Mouse (Mus musculus): Measurements from ENCODE around the gene Ap3d1. TPM values are rescaled to one million over a fixed set of nuclear protein-coding genes. Genes with fewer than 3 reads are reported as not detected.

Ap3d1 gene
- polyA plus RNA-seq, 1 experiment from 2014 or later: 57.1 TPM

DNA sequence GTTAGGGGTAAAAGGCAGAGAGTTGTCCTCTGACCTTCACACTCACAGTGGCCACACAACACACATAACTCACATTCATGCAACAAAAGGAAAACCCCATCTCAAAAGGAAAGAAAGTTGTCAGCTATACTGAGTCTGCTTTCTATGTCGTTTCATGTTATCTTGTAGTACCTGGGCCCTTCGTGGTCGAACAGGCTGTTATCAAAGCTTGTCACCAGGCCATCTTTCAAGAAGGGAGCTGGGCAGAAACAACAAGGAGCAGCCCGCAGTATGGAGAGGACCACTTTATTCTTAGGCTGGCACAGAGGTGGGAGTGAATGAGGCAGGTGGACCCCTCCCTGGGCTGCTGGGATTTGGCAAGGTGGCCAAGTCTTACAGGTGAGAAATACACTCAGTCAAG lies 57.1 kb downstream of the Ap3d1 start:
- 90% methylated on average over 4 of the region's 4 CpGs for WGBS
- peaks cover 4% of the 10 kb centered on the region; the same call in 1 of the 2 replicates for H3K4me1 ChIP-seq

DNA sequence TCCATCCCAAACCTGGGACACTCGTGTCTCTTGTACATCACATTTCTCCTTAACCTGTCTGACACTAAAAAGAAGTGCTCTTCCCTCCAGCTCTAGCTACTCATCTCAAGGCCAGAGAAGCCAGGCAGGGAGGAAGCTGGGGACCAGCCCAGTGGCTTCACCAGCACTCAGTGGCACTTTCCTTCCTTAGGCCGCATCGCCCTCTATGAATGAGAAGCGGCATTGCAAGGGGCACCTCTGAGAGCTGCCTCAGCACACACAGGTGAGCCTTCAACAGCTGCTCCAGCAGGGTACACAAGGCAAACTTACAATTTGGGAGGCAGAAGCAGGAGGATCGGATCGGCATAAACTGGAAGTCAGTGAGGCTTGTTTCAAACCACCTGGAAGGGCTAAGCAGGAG lies 57.9 kb downstream of the Ap3d1 start:
- 50% methylated on average over 6 of the region's 6 CpGs for WGBS
- peak; percentile 40 for DNase-seq (ENCODE audit: low spot score)
- H3K27me3 ChIP-seq (ENCODE audit: low read depth, poor library complexity, severe bottlenecking): no peaks in the 10 kb centered on the region
- H3K27ac ChIP-seq (replicated peaks): no peak overlapping the region
- H3K9me3 ChIP-seq (replicated peaks): no peaks in the 10 kb centered on the region
- no peak overlapping the region for H3K4me3 ChIP-seq
- H3K4me1 ChIP-seq: peaks cover 12% of the 10 kb centered on the region
- H3K36me3 ChIP-seq: peaks cover 59% of the 10 kb centered on the region

More for the DNA sequence above, 57.1 kb downstream of the Ap3d1 start:
- no peaks in the 10 kb centered on the region for H3K9me3 ChIP-seq (replicated peaks)
- peaks cover 67% of the 10 kb centered on the region for H3K36me3 ChIP-seq
- H3K27me3 ChIP-seq (ENCODE audit: low read depth, poor library complexity, severe bottlenecking): no peaks in the 10 kb centered on the region
- H3K27ac ChIP-seq (replicated peaks): 0 out of 2 replicates have a peak overlapping the region, but pooled peaks have one; percentile 1
- H3K4me3 ChIP-seq: no peak overlapping the region
- no peak for DNase-seq (ENCODE audit: low spot score)

DNA sequence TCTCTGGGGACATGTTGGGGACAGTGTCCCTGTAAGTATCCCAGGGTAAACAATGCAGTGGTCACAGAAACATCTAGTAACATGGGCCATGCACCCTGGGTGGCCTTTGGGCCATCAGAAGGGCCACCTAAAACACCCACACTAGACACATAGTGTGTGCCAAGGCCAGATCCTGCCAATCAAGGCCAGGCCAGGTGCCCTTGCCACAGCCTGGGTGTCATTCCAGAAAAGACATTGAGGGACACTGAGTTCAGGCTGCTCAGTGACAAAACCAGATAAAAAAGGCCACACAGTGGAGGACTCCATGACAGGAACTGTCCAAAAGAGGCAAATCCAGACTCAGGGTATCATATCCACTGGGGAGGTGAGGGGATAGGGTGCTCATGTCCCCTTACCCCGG lies 58.4 kb downstream of the Ap3d1 start:
- Histone ChIP-seq H3K27ac (replicated peaks) (no peak overlapping the region), H3K4me1 (peaks cover 17% of the 10 kb centered on the region), H3K36me3 (peaks cover 56% of the 10 kb centered on the region), H3K9me3 (replicated peaks) (no peaks in the 10 kb centered on the region), H3K4me3 (no peak overlapping the region), H3K27me3 (ENCODE audit: low read depth, poor library complexity, severe bottlenecking) (no peaks in the 10 kb centered on the region)
- no peak for DNase-seq (ENCODE audit: low spot score)
- 97% methylated on average over 1 of the region's 1 CpGs for WGBS

DNA sequence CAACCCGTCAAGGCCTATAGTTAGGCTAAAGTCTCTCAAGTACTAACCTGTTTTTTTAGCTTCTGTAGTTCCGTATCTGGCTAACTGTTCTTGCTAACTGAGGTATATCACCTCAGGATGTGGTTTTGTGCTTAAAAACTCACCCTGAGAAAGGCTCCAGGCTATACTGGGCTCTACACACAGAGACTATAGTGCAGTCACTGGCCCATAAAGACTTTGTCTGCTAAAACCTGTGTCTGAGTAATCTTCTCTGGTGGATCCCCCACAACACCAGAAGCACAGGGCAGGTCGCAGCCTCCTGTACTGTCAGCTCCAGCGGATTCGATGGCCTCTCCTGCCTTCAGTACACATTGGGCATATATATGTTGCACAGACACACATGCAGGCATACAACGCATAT lies 60.1 kb downstream of the Ap3d1 start:
- DNase-seq (ENCODE audit: low spot score): no peak

DNA sequence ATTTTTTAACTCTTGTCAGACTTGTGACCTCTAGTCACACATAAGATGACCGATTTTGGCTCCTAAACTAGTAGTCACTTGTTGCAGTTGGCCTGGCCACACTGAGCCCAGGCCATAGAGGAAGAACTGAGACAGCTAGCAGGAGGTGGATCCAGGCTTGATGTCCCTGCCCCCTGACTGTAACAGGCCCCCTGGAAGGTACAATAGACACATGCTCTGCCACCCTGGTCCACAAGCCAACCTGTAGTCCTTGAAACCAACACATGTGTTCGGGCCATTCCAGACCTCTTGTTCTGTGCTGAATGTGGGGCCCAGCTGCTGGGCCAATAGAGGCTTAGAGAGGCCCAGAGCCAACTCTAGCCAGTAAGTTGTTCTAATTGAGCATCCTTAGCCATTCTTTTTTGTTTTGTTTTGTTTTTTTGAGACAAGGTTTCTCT lies 61.8 kb downstream of the Ap3d1 start:
- no peaks in the 10 kb centered on the region for H3K27me3 ChIP-seq (ENCODE audit: low read depth, poor library complexity, severe bottlenecking)
- H3K9me3 ChIP-seq (replicated peaks): no peaks in the 10 kb centered on the region
- peaks cover 41% of the 10 kb centered on the region for H3K4me1 ChIP-seq
- no peak for DNase-seq (ENCODE audit: low spot score)
- WGBS: 79% methylated on average over 2 of the region's 2 CpGs
- peaks cover 23% of the 10 kb centered on the region for H3K36me3 ChIP-seq
- H3K27ac ChIP-seq (replicated peaks): no peak overlapping the region
- H3K4me3 ChIP-seq: no peak overlapping the region

More for the DNA sequence above, 60.1 kb downstream of the Ap3d1 start:
- Histone ChIP-seq H3K9me3 (replicated peaks) (no peaks in the 10 kb centered on the region), H3K4me1 (peaks cover 34% of the 10 kb centered on the region), H3K27ac (replicated peaks) (no peak overlapping the region), H3K4me3 (no peak overlapping the region), H3K27me3 (ENCODE audit: low read depth, poor library complexity, severe bottlenecking) (no peaks in the 10 kb centered on the region), H3K36me3 (peaks cover 41% of the 10 kb centered on the region)
- 92% methylated on average over 6 of the region's 6 CpGs for WGBS

DNA sequence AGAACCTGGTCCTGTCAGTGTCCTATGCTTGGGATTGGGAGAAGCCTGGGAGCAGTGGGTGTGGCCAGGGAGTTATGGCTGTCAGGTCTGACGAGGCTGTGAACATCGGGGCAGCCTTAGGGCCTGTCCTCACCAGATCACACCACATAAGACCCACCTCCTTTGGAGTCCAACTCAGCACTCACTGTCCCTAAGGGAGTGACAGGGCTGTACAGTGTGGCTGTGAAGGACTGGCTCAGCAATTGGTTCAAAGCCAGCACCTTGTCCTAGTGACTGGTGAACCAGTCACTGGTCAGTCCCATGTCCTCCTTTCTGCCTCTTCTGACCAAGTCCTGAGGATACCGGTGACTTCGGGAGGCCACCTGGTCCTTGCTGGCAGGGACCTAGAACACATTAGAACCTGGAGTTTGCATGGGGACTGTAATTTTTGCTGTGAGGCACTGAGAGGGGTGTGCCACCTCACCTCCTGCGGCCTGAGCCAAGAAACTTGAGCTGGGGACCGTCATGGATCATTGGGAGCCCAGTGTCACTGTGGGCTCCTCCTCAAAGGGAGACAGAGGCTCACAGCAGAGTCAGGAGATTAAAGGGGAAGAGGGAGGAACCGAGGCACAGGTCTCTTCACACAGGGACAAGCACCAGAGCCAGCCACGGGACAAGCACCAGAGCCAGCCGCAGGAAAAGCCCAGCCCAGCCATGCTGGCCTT lies 62.4 kb downstream of the Ap3d1 start:
- Histone ChIP-seq H3K36me3 (peaks cover 18% of the 10 kb centered on the region), H3K27me3 (ENCODE audit: low read depth, poor library complexity, severe bottlenecking) (no peaks in the 10 kb centered on the region), H3K4me1 (peaks cover 47% of the 10 kb centered on the region), H3K27ac (replicated peaks) (peak overlapping the region; percentile 97; the same call in 1 of the 2 replicates), H3K9me3 (replicated peaks) (no peaks in the 10 kb centered on the region), H3K4me3 (no peak overlapping the region)
- no peak for DNase-seq (ENCODE audit: low spot score)
- 65% methylated on average over 9 of the region's 9 CpGs for WGBS

DNA sequence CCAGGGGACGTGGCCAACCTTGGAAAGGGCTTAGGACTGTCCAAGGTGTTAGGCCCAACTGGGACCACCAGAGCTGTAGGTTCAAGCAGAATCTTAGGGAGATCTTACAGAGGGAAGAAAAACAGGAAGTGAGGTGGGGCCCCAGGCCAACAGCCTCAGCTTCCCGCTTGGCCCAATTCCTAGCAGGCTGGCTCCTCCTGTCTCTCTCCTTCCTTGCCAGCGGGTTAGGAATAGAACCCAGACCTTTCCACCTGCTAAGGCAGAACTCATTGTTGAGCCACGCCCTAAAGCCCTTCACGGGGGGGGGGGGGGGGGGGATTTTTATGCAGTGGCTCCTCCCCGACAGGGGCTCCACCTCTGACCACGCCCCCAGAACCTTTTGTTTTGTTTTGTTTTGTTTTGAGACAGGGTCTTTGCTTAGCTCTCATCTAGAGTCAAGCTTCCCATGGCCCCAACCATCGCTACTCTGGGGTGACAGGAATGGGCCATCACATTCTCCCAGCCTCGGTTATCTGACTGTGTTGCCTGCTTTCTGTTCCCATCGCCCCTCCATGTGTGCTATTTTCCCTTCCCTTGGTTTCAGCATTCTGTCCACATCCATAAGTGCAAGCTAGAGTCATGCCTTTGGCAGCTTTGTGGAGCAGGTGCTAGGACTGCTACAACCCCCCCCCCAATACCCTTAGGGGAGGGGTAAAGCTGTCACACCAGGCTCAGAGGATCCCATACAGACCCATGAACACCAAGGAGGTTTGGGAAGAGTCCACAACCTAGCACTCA lies 63.3 kb downstream of the Ap3d1 start:
- DNase-seq (ENCODE audit: low spot score): no peak
- H3K27me3 ChIP-seq (ENCODE audit: low read depth, poor library complexity, severe bottlenecking): no peaks in the 10 kb centered on the region
- H3K36me3 ChIP-seq: peaks cover 14% of the 10 kb centered on the region
- H3K4me3 ChIP-seq: 0 out of 2 replicates have a peak overlapping the region, but pooled peaks have one; percentile 86
- H3K4me1 ChIP-seq: peaks cover 56% of the 10 kb centered on the region
- WGBS: 62% methylated on average over 8 of the region's 10 CpGs
- H3K27ac ChIP-seq (replicated peaks): peak overlapping the region; percentile 97
- H3K9me3 ChIP-seq (replicated peaks): no peaks in the 10 kb centered on the region

DNA sequence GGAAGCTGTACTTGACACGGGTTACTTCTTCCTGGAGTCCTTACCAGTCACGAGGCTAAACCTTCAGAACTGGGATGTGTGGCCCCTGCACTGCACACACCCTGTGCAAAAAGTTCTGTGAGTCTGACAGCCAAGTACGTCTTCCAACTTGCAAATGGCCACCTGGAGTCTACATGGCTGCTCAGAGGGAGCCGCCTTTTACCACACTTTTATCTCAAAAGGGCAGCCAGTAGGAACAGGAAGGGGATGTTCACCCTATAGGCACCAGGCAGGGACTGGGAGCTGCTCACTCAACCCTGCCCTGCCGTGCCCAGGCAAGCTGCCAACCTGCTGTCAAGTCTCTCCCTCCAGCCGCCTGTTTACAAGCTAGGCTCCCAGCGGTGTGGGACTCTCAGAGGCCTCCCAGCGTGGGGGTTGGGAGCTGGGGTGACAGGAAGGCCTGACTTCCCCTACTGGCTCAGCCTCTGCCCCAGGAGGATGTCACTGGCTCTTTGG lies 64.1 kb downstream of the Ap3d1 start, which contains the start of gene Mknk2:
Gene Mknk2, minus strand, starts transcription at position 171 of the 495 bp plus-strand sequence.
- WGBS: 39% methylated on average over 8 of the region's 8 CpGs
- Histone ChIP-seq H3K27ac (replicated peaks) (peak within 1 kb of the TSS; percentile 97), H3K36me3 (peaks cover 14% of the 10 kb centered on the region), H3K9me3 (replicated peaks) (no peaks in the 10 kb centered on the region), H3K4me1 (peaks cover 64% of the 10 kb centered on the region), H3K27me3 (ENCODE audit: low read depth, poor library complexity, severe bottlenecking) (no peaks in the 10 kb centered on the region), H3K4me3 (peak within 1 kb of the TSS; percentile 86)
- DNase-seq (ENCODE audit: low spot score): no peak

DNA sequence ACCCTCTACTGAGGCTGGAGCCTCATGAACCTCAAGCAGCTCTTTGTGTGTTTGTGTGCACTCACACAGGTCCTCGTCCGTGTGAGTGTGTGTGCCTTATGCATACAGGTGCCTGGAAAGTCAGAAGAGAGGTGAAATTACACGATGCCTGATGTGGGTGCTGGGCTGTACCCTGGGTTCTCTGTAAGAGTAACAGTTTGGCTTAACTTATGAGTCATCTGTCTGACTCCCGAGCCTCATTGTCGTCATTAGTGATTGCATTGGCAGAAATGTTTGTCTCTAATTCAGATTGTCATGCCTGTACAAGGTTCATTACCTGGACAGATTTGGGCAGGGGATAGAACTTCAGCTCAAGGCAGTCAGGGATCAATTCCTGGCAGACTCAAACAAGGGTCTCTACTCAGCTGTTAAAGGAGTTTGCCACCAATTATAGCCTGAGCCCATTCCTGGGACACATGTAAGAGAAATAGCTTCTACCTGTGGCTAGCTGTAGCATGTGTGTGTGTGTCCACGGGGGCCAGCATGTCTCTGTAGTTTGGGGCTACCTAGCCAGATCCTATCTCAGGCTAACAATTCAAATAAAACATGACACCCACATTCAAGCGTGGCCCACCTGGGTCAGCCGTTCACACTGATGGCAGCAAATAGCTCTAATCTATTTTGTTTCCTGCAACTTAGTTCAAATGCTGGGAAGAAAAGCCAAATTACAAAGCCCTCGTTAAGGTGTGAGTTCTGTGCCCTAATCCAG lies 64.8 kb downstream of the Ap3d1 start:
- Histone ChIP-seq H3K9me3 (replicated peaks) (no peaks in the 10 kb centered on the region), H3K4me1 (peaks cover 65% of the 10 kb centered on the region), H3K27ac (replicated peaks) (peak overlapping the region; percentile 97), H3K27me3 (ENCODE audit: low read depth, poor library complexity, severe bottlenecking) (no peaks in the 10 kb centered on the region), H3K4me3 (peak overlapping the region; percentile 86), H3K36me3 (peaks cover 18% of the 10 kb centered on the region)
- no peak for DNase-seq (ENCODE audit: low spot score)
- 44% methylated on average over 9 of the region's 9 CpGs for WGBS

DNA sequence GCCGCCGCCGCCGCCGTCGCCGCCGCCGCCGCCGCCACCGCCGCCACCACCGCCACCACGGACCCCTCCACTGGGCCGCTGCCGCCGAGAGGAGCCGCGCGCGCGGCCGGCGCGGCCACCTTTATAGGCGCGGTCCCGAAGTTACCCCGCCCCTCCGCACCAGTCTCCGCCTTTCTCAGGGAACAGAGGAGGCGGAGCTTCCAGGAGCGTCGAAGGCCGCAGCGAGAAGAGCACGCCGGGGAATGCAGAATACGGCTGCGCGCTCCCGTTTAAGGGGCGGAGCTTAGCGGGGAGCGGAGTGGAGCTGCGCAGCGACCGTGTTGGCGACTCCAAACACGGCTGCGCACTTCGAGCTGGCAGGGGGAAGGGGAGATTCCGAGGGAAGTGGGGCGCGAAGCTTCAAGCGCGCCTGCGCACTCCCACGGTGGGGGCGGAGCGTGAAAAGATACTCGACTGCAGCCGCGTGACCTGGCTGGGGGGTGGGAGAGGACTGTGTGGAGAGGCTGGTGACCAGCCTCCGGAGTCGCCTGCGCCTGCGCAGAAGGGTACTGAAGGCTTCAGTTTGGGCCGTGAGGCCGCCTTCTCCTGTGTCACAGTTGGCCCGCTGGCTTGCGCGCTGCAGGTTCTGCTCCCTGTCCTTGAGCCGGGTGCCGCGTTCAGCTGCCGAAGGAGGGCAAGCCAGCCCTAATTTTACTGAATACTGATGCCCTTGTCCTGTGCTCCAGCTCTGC lies 65.7 kb downstream of the Ap3d1 start:
- Histone ChIP-seq H3K4me1 (peaks cover 65% of the 10 kb centered on the region), H3K27ac (replicated peaks) (peak overlapping the region; percentile 97), H3K27me3 (ENCODE audit: low read depth, poor library complexity, severe bottlenecking) (no peaks in the 10 kb centered on the region), H3K4me3 (peak overlapping the region; percentile 86), H3K9me3 (replicated peaks) (no peaks in the 10 kb centered on the region), H3K36me3 (peaks cover 27% of the 10 kb centered on the region)
- DNase-seq (ENCODE audit: low spot score): peak; percentile 100
- WGBS: under 1% methylated on average over 78 of the region's 78 CpGs

DNA sequence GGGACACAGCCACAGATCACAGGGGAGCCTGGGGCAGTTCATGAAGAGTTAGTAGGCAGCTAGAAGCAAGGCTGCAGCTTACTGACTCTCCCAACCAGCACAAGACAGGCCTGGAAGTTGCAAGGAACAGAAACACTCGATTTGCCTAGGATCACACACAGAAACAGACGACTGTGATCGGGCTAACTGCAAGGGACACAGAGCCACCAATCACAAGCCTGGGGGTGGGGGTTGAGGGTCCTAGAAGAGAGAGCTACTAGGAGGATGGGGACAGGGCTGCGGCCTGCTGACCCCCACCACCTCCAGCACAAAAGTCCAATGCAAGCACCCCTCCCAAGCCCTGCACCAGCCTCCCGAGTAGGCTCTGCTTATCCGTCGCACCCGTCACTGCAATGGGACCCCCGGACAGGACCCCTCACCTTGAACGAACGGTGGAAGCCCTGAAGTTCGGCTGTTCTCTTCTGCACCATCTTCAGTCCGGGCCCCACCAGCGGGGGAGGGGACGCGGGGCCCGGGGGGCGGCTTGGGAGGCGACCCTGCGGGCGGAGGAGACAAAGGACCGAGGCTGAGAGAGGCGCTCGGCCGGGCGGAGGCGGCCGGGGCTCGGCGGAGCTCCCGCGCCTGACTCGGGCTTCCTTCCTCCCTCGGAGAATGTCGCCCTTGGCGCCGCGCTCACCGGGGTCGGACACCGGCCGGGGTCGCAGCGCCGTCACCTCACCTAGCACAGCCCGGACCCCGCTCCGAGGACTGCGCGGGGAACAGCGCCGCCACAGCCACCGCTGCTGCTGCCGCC lies 66.5 kb downstream of the Ap3d1 start:
- DNase-seq (ENCODE audit: low spot score): peak; percentile 53
- H3K9me3 ChIP-seq (replicated peaks): no peaks in the 10 kb centered on the region
- H3K4me1 ChIP-seq: peaks cover 65% of the 10 kb centered on the region
- no peaks in the 10 kb centered on the region for H3K27me3 ChIP-seq (ENCODE audit: low read depth, poor library complexity, severe bottlenecking)
- whole genome bisulfite sequencing: under 1% methylated on average over 53 of the region's 54 CpGs
- peak overlapping the region; percentile 86 for H3K4me3 ChIP-seq
- H3K36me3 ChIP-seq: peaks cover 35% of the 10 kb centered on the region
- H3K27ac ChIP-seq (replicated peaks): peak overlapping the region; percentile 97

Data from midbrain, embryonic 10.5 days (tissue).